Mouse (Mus musculus): ENCODE results near the gene Emilin3. TPM values are rescaled to one million over a fixed set of nuclear protein-coding genes. Genes with fewer than 3 reads are reported as not detected.
"Not testable (repeated sequence)": the region's sequence is repeated elsewhere in the genome, so short reads cannot be mapped to it uniquely, and the experiment has no call there.

The Emilin3 gene
- polyA plus RNA-seq (2012; ENCODE audit: insufficient read depth, insufficient read length, missing spikeins), result not detected in 2 replicates

DNA sequence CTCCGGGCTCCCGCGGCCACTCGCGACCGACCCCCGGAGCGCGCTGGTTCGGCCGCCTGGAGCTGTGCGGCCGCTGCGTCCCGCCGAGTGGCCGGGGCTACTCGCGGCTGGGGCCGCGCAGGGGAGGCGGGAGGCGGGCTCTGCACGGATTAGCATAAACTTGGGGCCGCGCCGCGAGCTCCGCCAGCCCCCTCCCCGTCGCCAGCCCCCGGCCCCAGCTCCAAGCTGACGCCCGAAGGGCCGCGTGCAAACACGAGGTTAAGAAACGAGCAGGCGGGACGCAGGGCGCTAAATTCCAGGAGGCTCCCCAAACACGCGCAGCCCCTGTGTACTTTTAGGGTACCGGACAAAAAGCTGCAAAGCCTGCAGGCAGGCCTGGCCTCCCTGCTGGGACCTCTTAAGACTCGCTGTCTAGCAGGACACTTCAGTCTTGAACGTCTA, at the start of gene Emilin3:
Gene Emilin3, minus strand, starts transcription at position 98 of the 441 bp plus-strand sequence.
- H3K4me3 ChIP-seq (ENCODE audit: insufficient read depth, low read depth, low read length), result peak within 1 kb of the TSS; percentile 24; the same call in 1 of the 2 replicates
- H3K27ac ChIP-seq (replicated peaks; ENCODE audit: low read depth, low read length), result no peak within 1 kb of the TSS
- H3K4me1 ChIP-seq (ENCODE audit: control insufficient read depth, insufficient read depth, insufficient read length, low read length), result no peaks in the 10 kb centered on the region; the same call in 1 of the 2 replicates

DNA sequence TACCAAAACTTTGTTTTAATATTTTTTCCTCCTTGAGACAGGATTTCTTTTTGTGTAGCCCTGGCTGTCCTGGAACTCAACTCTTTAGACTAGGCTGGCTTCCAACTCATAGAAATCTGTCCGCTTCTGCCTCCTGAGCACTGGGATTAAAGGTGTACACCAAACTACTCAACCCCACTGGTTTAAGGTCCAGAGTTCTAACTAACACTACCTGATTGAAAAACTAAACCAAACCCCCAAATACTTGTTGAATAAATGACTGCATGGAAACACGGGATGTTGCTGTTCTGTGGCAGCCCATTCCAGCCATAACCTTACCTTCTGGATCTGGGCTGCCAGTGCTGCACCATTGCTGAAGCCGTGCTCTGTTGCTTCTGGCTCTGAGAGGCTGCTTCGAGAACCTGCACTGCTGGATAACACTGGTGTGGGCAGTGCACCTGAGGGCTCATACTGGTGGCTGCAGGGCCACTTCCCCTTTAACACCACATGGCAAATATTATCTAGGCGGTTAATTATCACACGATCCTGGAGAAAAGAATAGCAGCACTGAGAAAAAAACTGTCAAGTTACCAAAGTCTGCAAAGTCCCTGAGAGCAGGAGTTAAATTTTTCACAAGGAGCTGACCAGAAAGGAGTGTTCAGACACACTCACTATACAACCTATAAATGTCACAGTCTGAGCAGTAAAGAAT, 49.0 kb upstream of the Emilin3 start:
- H3K4me1 ChIP-seq (ENCODE audit: control insufficient read depth, insufficient read depth, insufficient read length, low read length), result no peaks in the 10 kb centered on the region
- H3K4me3 ChIP-seq (ENCODE audit: insufficient read depth, low read depth, low read length), result no peak overlapping the region
- H3K27ac ChIP-seq (replicated peaks; ENCODE audit: low read depth, low read length), result no peak overlapping the region

- no peak overlapping the region for H3K4me3 ChIP-seq (ENCODE audit: insufficient read depth, low read depth, low read length)
- H3K27ac ChIP-seq (replicated peaks; ENCODE audit: low read depth, low read length), result no peak overlapping the region
Observed at GRCm38 (mm10) chr2:160959901-160960300, 47.8 kb upstream of the Emilin3 start.

DNA sequence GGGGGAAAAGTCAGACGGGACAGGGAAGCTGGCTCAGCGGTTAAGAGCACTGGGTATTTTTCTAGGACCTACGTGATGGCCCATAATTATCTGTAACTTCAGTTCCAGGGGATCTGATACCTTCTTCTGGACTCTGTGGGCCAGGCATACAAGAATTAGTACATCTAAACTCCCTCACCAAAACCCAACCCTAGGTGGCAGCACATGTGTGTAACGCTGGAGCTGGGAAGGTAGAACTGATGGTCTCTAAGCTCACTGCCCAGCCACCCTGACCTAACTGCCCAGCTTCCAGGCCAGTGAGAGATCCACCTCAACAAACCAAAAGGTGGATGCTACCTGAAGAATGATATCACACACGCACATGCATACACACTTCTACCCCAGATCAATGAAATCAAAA, 46.6 kb upstream of the Emilin3 start:
- Histone ChIP-seq H3K4me3 (ENCODE audit: insufficient read depth, low read depth, low read length) (no peak overlapping the region), H3K27ac (replicated peaks; ENCODE audit: low read depth, low read length) (no peak overlapping the region), H3K4me1 (ENCODE audit: control insufficient read depth, insufficient read depth, insufficient read length, low read length) (no peaks in the 10 kb centered on the region)

More at GRCm38 (mm10) chr2:160959901-160960300, 47.8 kb upstream of the Emilin3 start:
- no peaks in the 10 kb centered on the region for H3K4me1 ChIP-seq (ENCODE audit: control insufficient read depth, insufficient read depth, insufficient read length, low read length)

DNA sequence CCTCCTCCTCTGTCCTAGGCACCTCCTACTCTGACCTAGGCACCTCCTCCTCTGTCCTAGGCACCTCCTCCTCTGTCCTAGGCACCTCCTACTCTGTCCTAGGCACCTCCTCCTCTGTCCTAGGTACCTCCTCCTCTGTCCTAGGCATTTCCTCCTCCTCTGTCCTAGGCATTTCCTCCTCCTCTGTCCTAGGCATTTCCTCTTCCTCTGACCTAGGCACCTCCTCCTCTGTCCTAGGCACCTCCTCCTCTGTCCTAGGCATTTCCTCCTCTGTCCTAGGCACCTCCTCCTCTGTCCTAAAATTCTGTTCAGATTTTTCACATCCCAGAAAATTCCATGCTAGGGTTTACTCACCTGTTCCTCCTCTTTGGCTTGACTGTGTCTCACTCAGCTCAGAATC, 45.7 kb upstream of the Emilin3 start:
- not testable (repeated sequence) for H3K27ac ChIP-seq (replicated peaks; ENCODE audit: low read depth, low read length); H3K4me1 ChIP-seq (ENCODE audit: control insufficient read depth, insufficient read depth, insufficient read length, low read length); H3K4me3 ChIP-seq (ENCODE audit: insufficient read depth, low read depth, low read length)

DNA sequence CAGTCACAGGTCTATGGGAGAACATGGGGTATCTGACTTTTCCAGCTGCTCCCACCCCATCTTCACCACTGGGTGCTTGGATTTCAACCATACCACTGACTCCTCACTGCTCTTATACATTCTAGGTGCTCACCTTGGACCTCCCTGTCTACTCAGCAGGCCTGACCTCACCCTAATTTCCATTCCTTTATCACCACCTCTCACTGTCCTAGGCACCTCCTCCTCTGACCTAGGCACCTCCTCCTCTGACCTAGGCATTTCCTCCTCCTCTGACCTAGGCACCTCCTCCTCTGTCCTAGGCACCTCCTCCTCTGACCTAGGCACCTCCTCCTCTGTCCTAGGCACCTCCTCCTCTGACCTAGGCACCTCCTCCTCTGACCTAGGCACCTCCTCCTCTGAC, 45.2 kb upstream of the Emilin3 start:
- not testable (repeated sequence) for H3K4me1 ChIP-seq (ENCODE audit: control insufficient read depth, insufficient read depth, insufficient read length, low read length); H3K4me3 ChIP-seq (ENCODE audit: insufficient read depth, low read depth, low read length); H3K27ac ChIP-seq (replicated peaks; ENCODE audit: low read depth, low read length)

DNA sequence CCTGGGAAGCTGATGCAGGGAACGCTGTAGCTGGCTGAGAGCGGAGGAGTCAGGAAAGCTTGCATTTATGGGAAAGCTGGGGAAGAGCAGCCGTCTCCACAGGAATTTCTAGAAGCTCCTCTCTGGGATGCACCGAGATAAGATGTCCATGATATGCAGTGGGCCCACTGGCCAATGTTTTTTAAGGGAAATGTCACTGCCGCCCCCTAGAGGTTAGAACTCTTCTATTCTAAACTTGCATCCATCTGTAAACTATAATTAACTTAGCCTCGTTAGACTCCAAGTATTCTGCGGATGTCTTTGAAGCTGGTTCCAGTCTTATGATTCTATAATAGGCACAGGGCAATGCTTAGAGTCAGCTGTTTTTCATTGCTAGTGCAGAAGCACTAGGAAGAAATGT, 43.2 kb upstream of the Emilin3 start:
- Histone ChIP-seq H3K27ac (replicated peaks; ENCODE audit: low read depth, low read length) (no peak overlapping the region), H3K4me3 (ENCODE audit: insufficient read depth, low read depth, low read length) (no peak overlapping the region), H3K4me1 (ENCODE audit: control insufficient read depth, insufficient read depth, insufficient read length, low read length) (no peaks in the 10 kb centered on the region)

DNA sequence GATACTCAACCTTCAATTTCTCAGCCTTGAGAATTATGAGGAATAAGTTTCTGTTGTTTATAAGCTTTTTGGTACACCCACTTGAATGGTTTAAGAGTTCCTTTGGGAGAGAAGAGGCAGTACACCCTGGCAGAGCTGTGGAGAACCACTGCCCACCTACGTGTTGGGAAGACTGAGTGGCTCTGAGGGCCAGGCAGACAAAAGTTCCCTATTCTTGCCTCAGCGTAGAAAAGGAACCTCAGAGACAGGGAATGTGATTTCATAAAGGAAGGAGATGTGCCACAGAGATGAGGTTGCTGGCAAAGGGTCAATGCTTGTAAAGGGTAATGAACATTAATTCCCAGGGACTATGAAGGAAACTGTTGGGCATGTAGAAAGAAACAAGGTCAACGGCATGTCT, 42.4 kb upstream of the Emilin3 start:
- H3K27ac ChIP-seq (replicated peaks; ENCODE audit: low read depth, low read length), result no peak overlapping the region
- no peaks in the 10 kb centered on the region for H3K4me1 ChIP-seq (ENCODE audit: control insufficient read depth, insufficient read depth, insufficient read length, low read length)

GRCm38 (mm10) chr2:160953131-160953873, 41.2 kb upstream of the Emilin3 start:
- Histone ChIP-seq H3K4me1 (ENCODE audit: control insufficient read depth, insufficient read depth, insufficient read length, low read length) (no peaks in the 10 kb centered on the region), H3K27ac (replicated peaks; ENCODE audit: low read depth, low read length) (no peak overlapping the region), H3K4me3 (ENCODE audit: insufficient read depth, low read depth, low read length) (no peak overlapping the region)

More for the DNA sequence above, 42.4 kb upstream of the Emilin3 start:
- H3K4me3 ChIP-seq (ENCODE audit: insufficient read depth, low read depth, low read length), result no peak overlapping the region

DNA sequence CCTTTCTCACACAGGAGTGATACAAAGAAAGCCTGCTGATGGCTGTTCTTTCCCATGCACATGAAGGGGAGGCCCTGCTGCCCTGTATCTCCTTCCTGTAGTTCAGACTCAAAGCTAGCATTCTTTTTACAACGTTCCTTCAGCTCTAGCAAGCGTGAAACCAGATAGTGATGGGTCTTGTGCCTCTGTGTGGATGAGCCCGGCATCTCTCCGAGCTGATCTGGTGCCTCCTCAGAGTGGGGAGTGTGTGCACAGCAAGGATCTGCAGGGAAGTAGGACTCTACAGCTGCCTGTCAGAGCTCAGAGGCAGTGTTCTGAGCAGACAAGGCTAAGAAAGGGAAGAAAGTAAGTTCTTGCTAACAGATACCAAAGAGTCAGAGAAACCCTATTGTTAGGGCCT, 39.5 kb upstream of the Emilin3 start:
- no peak overlapping the region for H3K27ac ChIP-seq (replicated peaks; ENCODE audit: low read depth, low read length)
- no peak overlapping the region for H3K4me3 ChIP-seq (ENCODE audit: insufficient read depth, low read depth, low read length)
- H3K4me1 ChIP-seq (ENCODE audit: control insufficient read depth, insufficient read depth, insufficient read length, low read length), result no peaks in the 10 kb centered on the region

GRCm38 (mm10) chr2:160942443-160942842, 30.3 kb upstream of the Emilin3 start:
- H3K27ac ChIP-seq (replicated peaks; ENCODE audit: low read depth, low read length), result no peak overlapping the region
- H3K4me1 ChIP-seq (ENCODE audit: control insufficient read depth, insufficient read depth, insufficient read length, low read length), result no peaks in the 10 kb centered on the region
- H3K4me3 ChIP-seq (ENCODE audit: insufficient read depth, low read depth, low read length), result no peak overlapping the region

GRCm38 (mm10) chr2:160940930-160941709, 29.0 kb upstream of the Emilin3 start:
- Histone ChIP-seq H3K4me3 (ENCODE audit: insufficient read depth, low read depth, low read length) (no peak overlapping the region), H3K4me1 (ENCODE audit: control insufficient read depth, insufficient read depth, insufficient read length, low read length) (no peaks in the 10 kb centered on the region), H3K27ac (replicated peaks; ENCODE audit: low read depth, low read length) (no peak overlapping the region)

- Histone ChIP-seq H3K4me1 (ENCODE audit: control insufficient read depth, insufficient read depth, insufficient read length, low read length) (no peaks in the 10 kb centered on the region), H3K27ac (replicated peaks; ENCODE audit: low read depth, low read length) (no peak overlapping the region), H3K4me3 (ENCODE audit: insufficient read depth, low read depth, low read length) (no peak overlapping the region)
Observed at GRCm38 (mm10) chr2:160934451-160934850, 22.3 kb upstream of the Emilin3 start.

DNA sequence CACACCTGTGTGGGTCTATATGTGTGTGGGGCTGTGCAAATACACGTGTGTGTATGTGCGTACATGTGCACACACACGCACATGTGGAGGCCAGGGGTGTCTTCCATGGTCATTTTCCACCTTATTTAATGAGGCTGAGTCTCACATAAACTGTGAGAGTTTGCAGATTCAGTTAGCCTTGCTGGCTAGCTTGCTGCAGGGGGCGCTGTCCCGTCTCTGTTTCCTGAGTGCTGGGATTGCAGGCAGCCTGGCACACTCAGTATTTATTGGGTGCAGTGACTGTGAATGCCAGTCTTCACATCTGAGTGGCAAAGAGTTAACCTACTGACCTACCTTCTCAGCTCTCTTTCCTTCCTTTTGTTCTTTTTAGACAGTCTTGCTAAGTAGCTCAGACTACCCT, 21.8 kb upstream of the Emilin3 start:
- H3K4me3 ChIP-seq (ENCODE audit: insufficient read depth, low read depth, low read length), result no peak overlapping the region
- H3K27ac ChIP-seq (replicated peaks; ENCODE audit: low read depth, low read length), result no peak overlapping the region
- H3K4me1 ChIP-seq (ENCODE audit: control insufficient read depth, insufficient read depth, insufficient read length, low read length), result no peaks in the 10 kb centered on the region

GRCm38 (mm10) chr2:160932981-160933380, 20.9 kb upstream of the Emilin3 start:
- Histone ChIP-seq H3K4me3 (ENCODE audit: insufficient read depth, low read depth, low read length) (no peak overlapping the region), H3K27ac (replicated peaks; ENCODE audit: low read depth, low read length) (no peak overlapping the region), H3K4me1 (ENCODE audit: control insufficient read depth, insufficient read depth, insufficient read length, low read length) (no peaks in the 10 kb centered on the region)
